Mouse (Mus musculus) cerebellum, adult 2 months (tissue): ENCODE results near the gene Rtn4r.

Experiments used
- CTCF ChIP-seq: fragments of 200-500 bp; IDR thresholded peaks from 2 replicates; pipeline ENCODE4 v1.5.1; 2011; ENCODE audit warnings: low read depth, mild to moderate bottlenecking, control low read depth, low read length, moderate library complexity, borderline replicate concordance; ENCODE audit not compliant: insufficient read depth
- POLR2A ChIP-seq: fragments of 200-500 bp; IDR thresholded peaks from 2 replicates; pipeline ENCODE4 v1.6.1; 2011; ENCODE audit warnings: low read length, control low read depth, borderline replicate concordance; ENCODE audit not compliant: insufficient read depth

DNA sequence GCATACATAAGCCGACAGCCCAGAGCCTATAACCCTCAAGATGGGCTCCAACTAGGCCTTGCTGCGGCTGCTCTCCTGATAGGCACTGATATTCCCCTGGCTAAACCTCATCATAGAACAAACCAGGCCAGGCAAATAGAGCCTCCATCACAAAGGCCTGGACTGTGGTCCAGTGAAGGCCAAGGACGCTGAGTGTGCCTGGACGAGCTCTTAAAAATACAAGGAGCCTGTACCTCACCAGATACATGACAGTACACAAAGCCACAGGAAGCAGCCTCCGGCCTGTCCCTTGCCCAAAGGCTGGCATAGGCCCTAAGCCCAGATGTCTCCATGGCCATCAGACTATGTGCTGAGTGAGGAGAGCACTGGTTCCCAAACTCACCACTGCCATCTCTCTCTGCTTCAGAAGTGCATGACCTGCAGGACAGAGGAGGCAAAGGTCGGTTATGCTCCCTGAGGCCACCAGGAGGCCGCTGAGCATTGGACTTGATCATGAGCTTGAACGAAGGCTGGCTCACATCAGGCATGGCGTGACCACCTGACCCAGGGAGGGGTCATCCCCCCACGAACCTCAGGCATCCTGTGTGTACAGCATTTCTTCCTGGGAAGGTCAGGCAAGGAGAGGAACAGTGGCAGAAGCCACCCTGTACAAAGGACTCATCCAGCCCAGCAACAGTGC is 46.2 kb upstream of the Rtn4r start:
- TF ChIP-seq POLR2A (no peak), CTCF (no peak; the same call in 1 of the 2 replicates)
